Comparison of ENCODE assay signal across 18 mouse cellular contexts in the genomic region with DNA sequence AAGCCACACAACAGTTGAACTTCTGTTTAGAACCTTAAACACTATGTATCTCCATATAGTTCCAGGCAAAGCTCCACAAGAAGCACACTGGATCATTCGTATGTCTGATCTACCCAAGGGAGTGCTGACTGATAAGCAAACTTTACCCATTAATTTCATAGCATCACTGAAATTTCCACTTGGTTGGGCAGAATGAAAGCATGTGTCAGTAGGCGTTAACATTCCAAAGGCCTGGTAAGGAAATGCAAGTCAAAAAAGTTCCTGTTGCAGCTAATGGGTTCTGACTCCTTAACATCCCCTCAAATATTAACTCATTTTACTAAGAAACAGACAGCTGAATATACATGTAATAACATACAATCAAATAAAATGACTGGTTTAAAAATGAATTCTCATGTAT. TPM values are rescaled to one million over a fixed set of nuclear protein-coding genes. Genes with fewer than 3 reads are reported as not detected.
DNase-seq lines count a peak whose midpoint lies in the region; ATAC-seq lines count a peak whose summit lies in the region.
"Had no signal": no experiment of that assay in that cellular context is flagged by ENCODE, and none has a peak within 500 bp of the region (broad histone marks: within the 10 kb centered on the region; RNA-seq: fewer than 3 reads in every experiment).

No protein-coding gene starts in this region.

- no peak for ATAC-seq in megakaryocyte, adult 5-6 weeks (ENCODE audit: poor library complexity, severe bottlenecking)
- ATAC-seq: activated CD4-positive, CD25-positive, alpha-beta regulatory T cell, adult 4 months; forebrain, embryonic 13.5 days; forebrain, embryonic 15.5 days; Patski had no signal

- DNase-seq in kidney, adult 9 months: peak; percentile 65
- no peak for DNase-seq in kidney, postnatal 14 days
- DNase-seq in Muller cell, postnatal 12 days (ENCODE audit: inconsistent ontology term): peak; percentile 93
- DNase-seq in retina, embryonic 14.5 days (ENCODE audit: low spot score): peak; percentile 90
- no peak for DNase-seq in gastrocnemius, adult 18-20 months (ENCODE audit: low spot score)
- DNase-seq: adrenal gland, adult 8-10 months; adrenal gland, postnatal 14 days; adrenal gland, postnatal 36 days; cerebellum, adult 11-12 months; cerebellum, adult 2 months; cerebellum, adult 9-10 months; cerebellum, postnatal 10 days; cerebellum, postnatal 25 days had no signal

RNA-seq across cellular contexts. Expression of a gene that starts 37.2 kb away (rescaled TPM):
- 80.8 and 90.7 TPM in 2 replicates for total RNA-seq in megakaryocyte, adult 5-6 weeks (2015)
- 49.7 and 52.8 TPM in 2 replicates for total RNA-seq in megakaryocyte, adult 5-6 weeks (2017)
- total RNA-seq in gastrocnemius, adult 18-20 months (2021): 10 to 100 TPM; 18.5 to 25.6 TPM

Comparison
In these comparisons a context has a peak if more than half of its experiments do, and no peak if none do; other contexts are left out.
1. DNase-seq: peak in kidney, adult 9 months (single experiment), Muller cell, postnatal 12 days (single experiment) and retina, embryonic 14.5 days (single experiment); none in kidney, postnatal 14 days (single experiment) and gastrocnemius, adult 18-20 months (single experiment).